21 mouse cellular contexts compared by ENCODE assay signal in the genomic region with DNA sequence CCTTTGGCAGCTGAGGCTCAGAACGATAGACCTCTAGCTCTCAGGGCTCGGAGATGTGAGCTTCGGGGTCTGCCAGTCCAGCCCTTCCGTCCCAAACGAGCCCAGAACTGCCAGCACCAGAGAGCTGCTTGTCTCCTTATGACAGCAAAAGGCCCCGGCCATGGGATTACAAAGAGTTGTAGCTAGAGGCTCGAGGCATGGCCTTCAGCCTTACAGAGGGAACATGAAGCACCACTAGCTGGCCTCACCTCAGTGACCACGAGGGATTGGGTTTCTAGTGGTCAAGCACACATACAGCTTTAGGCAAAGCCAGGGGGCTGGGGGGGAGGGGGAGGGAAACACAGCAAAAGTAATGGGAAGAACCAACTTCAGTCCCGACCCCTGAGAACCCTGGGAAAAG.
"Had no signal": no experiment of that assay in that cellular context is flagged by ENCODE, and none has a peak within 500 bp of the region (broad histone marks: within the 10 kb centered on the region; RNA-seq: fewer than 3 reads in every experiment).

No protein-coding gene starts in this region.

- ATAC-seq: liver, embryonic 12.5 days; midbrain, embryonic 13.5 days; midbrain, embryonic 16.5 days had no signal

- H3K36me3 ChIP-seq: limb, embryonic 10.5 days; limb, embryonic 13.5 days; liver, embryonic 12.5 days; liver, embryonic 15.5 days; midbrain, embryonic 13.5 days; neural tube, embryonic 13.5 days had no signal

- H3K27ac ChIP-seq: limb, embryonic 10.5 days; limb, embryonic 13.5 days; liver, embryonic 12.5 days; liver, embryonic 15.5 days; midbrain, embryonic 13.5 days; neural tube, embryonic 13.5 days; stomach, postnatal 0 days had no signal

- H3K9ac ChIP-seq: limb, embryonic 13.5 days; liver, embryonic 12.5 days; liver, embryonic 15.5 days; midbrain, embryonic 13.5 days; neural tube, embryonic 13.5 days had no signal

- H3K4me3 ChIP-seq: limb, embryonic 10.5 days; limb, embryonic 13.5 days; liver, embryonic 12.5 days; liver, embryonic 15.5 days; megakaryocyte, embryonic 14.5 days; midbrain, embryonic 13.5 days; myocyte; neural tube, embryonic 13.5 days had no signal

- DNase-seq: kidney, postnatal 4 days; liver; lung, adult 2 months; lung, postnatal 14 days; lung, postnatal 4 days; right cerebral cortex, adult 18-20 months; right cerebral cortex, postnatal 14 days; right cerebral cortex, postnatal 4 days; thymus, adult 2 months; thymus, postnatal 14 days; thymus, postnatal 4 days had no signal

- H3K27me3 ChIP-seq: liver, embryonic 15.5 days had no signal

- H3K4me2 ChIP-seq: limb, embryonic 13.5 days; liver, embryonic 12.5 days; liver, embryonic 15.5 days; midbrain, embryonic 13.5 days; neural tube, embryonic 13.5 days had no signal

- H3K9me3 ChIP-seq: limb, embryonic 10.5 days; limb, embryonic 13.5 days; liver, embryonic 12.5 days; liver, embryonic 15.5 days; megakaryocyte, embryonic 14.5 days; midbrain, embryonic 13.5 days; neural tube, embryonic 13.5 days had no signal

- H3K4me1 ChIP-seq: liver, embryonic 15.5 days had no signal
